Mouse (Mus musculus): ENCODE data around the gene Rfx4. TPM values are rescaled to one million over a fixed set of nuclear protein-coding genes. Genes with fewer than 3 reads are reported as not detected.
A peak's percentile ranks its signal among the peaks of the same experiment; 100 is the strongest.

The Rfx4 gene
- total RNA-seq, 2 experiments from 2014 or later, result not detected

GRCm38 (mm10) chr10:84757426-84758199, 1.8 kb downstream of the Rfx4 start:
- ATAC-seq (replicated peaks; ENCODE audit: low FRiP score, low TSS enrichment, poor library complexity, severe bottlenecking), result no peak

DNA sequence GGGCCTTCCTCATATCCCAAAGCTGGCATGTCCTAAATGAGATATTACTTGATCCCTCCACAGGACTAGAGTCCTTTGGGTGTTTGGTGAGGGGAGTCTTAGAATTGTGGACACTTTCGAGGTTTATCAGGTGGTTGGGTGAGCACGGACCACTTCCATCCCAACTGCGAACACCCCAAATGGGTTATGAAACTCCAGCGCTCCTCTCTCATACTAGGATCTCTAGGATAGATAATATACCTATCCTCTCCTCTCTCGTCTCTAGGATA, 2.3 kb downstream of the Rfx4 start:
- ATAC-seq (replicated peaks; ENCODE audit: low FRiP score, low TSS enrichment, poor library complexity, severe bottlenecking), result no peak

DNA sequence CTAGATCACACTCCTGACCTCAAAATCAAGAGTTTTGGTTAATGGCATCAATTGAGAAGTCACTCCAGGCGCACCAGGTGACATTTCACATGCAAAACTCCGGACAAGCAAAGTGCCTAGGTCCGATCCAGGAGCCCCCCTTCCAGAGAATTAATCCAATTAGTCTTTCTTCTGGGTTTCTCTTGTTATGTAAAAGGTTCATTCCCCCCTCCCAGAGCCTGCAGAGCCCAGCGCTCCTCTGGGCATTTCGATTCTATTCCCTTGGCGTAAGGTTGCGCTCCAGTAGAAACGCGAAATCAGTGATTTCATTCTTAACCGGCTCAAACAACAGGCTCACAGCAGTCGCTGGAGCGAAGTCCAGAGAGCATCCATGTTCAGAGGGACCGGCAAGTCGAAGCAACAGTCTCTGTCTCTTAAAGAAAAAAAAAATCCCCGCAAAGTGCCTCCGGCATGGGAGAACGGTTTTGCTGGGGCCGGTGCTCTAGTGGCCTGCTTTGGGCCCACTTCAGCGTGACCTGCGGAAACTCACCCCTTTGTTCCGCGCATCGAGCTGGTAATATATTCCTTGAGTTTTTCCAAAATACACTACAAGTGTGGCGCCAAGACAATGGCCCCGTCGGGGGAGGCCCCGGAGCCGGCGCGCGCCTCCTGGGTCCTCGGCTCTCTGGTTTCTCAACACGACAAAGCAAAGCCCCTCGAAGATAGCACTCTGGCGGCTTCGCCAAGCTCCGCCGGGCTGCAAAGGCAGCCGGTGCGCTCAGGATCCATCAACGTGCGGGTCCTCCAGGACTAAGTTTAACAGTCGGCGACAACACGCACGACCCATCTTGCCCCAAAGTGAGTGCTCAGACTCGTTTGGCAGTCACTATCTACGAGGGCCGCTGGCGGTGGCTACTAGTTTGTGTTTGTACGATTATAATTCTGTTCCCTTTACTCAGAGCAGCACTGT, 2.9 kb downstream of the Rfx4 start:
- no peak for ATAC-seq (replicated peaks; ENCODE audit: low FRiP score, low TSS enrichment, poor library complexity, severe bottlenecking)

DNA sequence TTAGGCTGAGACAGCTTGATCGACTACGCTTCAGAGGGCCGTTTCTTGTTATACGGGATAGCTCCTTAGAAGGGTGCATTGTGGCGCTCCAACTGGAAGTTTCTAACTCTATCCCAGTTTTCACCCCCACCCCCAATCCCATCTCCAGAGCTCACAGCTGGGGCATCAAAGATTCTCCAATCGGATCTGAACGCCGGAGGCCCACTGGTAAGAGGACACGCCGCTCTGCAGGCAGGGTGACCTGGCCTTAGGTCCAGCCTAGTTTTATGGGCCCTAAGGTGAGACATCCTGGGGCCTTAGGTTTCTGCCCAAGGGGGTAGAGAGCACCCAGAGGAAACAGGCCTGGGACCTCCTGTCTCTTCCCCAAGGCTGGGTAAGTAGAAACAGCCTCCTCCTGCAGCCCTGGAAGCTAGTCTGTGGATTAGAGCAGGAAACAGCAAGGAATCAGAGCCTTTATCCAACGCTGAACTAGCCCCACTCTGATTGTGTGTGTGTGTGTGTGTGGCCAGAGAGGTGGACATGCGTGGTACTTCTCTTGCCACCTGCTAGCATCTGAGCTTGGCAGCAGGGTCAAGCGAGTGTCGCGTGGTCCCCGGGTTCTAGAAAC, 3.8 kb downstream of the Rfx4 start:
- ATAC-seq (replicated peaks; ENCODE audit: low FRiP score, low TSS enrichment, poor library complexity, severe bottlenecking), result no peak

GRCm38 (mm10) chr10:84760118-84761111, 4.6 kb downstream of the Rfx4 start:
- ATAC-seq (replicated peaks; ENCODE audit: low FRiP score, low TSS enrichment, poor library complexity, severe bottlenecking), result no peak

DNA sequence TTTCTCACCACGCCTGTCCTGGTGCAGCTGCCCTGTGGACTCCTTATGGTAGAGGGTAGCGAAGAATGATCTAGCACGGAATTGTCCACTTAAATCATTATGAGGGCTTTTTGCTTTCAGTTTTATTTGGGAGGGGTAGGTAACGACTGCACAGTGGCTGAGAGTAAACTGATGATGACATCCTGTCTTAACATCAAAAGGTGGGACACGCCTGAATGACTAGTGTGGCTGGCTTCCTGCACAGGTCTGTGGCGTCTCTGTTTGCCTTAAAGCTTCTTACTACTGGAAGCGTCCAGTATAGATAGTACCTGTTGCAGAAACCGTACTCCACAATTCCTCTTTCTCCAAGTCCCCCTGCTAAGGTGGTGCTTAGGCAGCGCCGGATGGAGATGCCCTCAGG, 12.9 kb downstream of the Rfx4 start:
- no peak for ATAC-seq (replicated peaks; ENCODE audit: low FRiP score, low TSS enrichment, poor library complexity, severe bottlenecking)

GRCm38 (mm10) chr10:84772380-84773130, 16.7 kb downstream of the Rfx4 start:
- ATAC-seq (replicated peaks; ENCODE audit: low FRiP score, low TSS enrichment, poor library complexity, severe bottlenecking), result no peak

DNA sequence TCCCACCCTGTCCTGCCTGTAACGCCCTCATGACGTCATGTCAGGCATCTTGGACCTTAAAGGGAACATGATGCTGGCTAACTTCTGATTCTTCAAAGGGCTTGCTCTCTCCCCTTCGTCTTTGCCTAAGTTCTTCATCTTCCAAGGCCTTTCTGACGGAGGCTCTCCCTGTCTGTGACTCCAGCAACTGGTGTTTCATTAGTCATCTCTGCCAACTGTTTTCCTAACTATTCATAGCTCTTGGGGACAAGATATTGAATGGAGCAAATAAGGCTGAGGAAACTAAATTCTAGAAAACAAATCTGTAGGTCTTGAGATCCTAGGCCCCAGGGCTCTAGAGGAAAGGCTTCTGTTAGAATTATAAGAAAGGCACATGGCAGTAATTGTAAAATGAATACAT, 18.0 kb downstream of the Rfx4 start:
- ATAC-seq (replicated peaks; ENCODE audit: low FRiP score, low TSS enrichment, poor library complexity, severe bottlenecking), result no peak

GRCm38 (mm10) chr10:84774573-84774972, 18.7 kb downstream of the Rfx4 start:
- ATAC-seq (replicated peaks; ENCODE audit: low FRiP score, low TSS enrichment, poor library complexity, severe bottlenecking), result peak; percentile 32; the same call in 1 of the 2 replicates

GRCm38 (mm10) chr10:84777109-84777508, 21.2 kb downstream of the Rfx4 start:
- ATAC-seq (replicated peaks; ENCODE audit: low FRiP score, low TSS enrichment, poor library complexity, severe bottlenecking), result no peak

DNA sequence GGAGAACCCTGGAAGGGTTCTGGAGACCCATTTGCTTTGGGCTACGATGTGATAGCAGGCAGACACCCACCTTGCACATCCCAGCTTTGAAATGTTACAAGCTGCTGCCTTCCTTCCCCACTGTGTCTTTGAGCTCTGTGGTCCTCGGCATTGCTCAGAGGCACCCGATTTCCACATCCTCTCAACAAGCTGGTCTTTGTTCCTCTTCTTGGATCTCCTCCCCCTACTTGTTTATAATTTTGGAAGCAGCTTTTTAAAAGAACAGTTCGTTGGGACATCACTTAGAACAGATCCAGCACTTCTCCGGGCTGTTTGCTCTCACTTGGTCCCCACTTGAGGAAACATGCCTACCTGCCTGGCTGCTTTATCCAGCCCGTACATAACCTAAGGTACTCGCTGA, 22.1 kb downstream of the Rfx4 start:
- ATAC-seq (replicated peaks; ENCODE audit: low FRiP score, low TSS enrichment, poor library complexity, severe bottlenecking), result no peak

GRCm38 (mm10) chr10:84780828-84781227, 25.0 kb downstream of the Rfx4 start:
- ATAC-seq (replicated peaks; ENCODE audit: low FRiP score, low TSS enrichment, poor library complexity, severe bottlenecking), result no peak

DNA sequence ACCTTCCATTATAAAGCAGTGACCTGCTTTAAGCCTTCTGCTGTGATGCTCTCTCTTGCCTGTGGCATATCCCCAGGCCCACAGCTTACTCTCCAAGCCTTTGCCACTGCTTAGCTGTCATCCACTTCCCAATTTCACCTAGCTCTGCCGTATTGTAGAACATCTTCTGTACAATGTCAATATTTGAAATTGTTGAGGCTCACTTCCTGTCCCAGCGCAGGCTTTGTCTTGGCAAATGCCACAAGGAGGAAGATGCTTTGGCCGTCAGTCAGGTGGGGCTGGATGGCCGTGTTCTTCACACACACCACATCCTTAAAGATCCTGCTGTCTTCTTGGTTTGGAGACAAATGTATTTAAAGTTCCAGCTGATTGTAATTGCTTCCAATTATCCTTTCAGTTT, 29.5 kb downstream of the Rfx4 start:
- ATAC-seq (replicated peaks; ENCODE audit: low FRiP score, low TSS enrichment, poor library complexity, severe bottlenecking), result no peak

DNA sequence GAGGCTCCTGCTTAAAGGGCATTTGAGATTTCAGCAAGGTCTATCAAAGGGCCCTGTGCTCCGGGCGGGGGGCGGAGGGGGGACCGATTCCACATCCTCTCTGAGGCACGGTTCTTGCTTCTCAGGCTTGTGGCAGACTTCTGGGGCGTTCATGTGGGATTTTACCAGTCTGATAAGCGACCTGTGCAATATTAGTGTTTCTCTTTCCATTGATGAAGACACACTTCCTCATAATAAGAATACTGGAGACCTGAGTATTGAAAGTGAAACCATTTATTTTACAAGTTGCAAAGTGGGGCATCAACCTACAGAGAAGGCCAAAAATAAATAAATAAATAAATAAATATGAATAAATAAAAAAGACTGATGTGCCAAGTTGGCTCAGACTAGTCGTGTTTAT, 34.5 kb downstream of the Rfx4 start:
- no peak for ATAC-seq (replicated peaks; ENCODE audit: low FRiP score, low TSS enrichment, poor library complexity, severe bottlenecking)

DNA sequence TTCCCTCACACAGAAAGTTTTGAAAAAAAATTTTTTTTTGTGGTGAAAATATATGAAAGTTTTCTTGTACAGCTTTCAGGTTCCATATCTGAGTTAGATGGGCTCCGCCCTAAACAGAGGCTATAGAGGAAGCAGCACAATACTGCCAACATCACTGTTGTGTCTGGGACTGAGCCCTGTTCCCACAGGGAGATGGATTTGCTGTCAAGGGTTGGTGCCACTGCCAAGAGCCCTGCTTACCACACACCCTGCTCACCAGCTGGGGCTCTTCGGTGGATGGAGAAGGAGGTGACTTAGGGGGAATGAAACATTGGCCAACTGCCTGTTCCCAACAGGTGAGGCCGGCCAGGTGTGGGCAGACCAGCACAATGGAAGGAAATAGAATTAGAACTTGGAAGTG, 35.3 kb downstream of the Rfx4 start:
- no peak for ATAC-seq (replicated peaks; ENCODE audit: low FRiP score, low TSS enrichment, poor library complexity, severe bottlenecking)

DNA sequence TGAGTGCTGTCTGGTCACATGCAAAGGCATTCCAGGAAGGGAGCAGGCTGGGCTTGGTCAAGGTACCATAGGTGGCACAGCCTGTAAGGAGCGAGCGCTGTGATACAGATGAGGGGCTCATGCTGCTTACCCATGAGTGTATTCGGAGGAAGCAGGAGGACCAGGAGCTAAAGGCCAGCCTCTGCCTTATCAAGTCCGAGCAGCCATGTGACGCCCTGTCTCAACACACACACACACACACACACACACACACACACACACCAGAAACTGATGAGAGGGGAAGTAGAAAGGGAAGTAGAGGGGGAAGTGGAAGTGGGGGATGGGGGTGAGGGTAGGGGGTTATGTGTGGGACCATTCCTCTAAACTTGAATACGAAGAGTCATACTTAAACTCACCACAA, 45.7 kb downstream of the Rfx4 start:
- ATAC-seq (replicated peaks; ENCODE audit: low FRiP score, low TSS enrichment, poor library complexity, severe bottlenecking), result no peak

DNA sequence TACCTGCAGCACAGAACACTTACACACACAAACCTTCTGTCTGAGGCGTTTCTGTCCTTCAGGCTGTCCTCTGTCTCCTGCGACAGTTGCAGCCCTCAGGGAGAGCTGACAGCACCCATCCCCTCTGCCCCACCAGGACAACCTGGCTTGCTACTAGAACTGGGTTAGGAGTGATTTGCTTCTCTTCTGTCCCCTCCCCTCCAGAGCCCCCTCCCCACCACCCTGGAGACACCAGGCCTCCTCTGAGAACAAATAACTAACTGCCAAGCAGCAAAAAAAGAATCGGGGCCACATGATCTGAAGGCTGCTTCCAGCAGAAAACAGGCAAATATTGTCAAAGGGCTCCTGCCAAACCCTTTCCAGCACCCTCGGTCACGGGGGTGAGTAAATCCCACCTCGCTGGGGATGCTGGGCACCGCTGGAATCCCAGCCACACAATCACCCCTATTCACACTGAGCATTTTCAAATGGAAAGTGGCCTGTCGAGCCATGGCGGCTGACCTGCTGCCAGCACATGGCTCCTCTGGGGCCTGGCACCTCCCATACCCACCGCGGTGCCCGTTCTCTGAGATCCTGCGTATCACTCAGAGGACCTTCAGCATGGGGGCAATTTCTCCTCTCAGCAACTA, 47.5 kb downstream of the Rfx4 start:
- no peak for ATAC-seq (replicated peaks; ENCODE audit: low FRiP score, low TSS enrichment, poor library complexity, severe bottlenecking)

- ATAC-seq (replicated peaks; ENCODE audit: low FRiP score, low TSS enrichment, poor library complexity, severe bottlenecking), result no peak
These were observed 49.7 kb downstream of the Rfx4 start for GRCm38 (mm10) chr10:84805576-84805975.

All from megakaryocyte-erythroid progenitor cell, adult 5-6 weeks (primary cell).